Mouse (Mus musculus) lung, adult 18-20 months (tissue): ENCODE data around the gene Lama5.

Experiments used
- DNase-seq, 2 experiments: peaks; one replicate each; pipeline ENCODE4 v3.0.0; 2022; ENCODE audit warnings: mixed read lengths in 2 of 2

Gene Lama5

DNA sequence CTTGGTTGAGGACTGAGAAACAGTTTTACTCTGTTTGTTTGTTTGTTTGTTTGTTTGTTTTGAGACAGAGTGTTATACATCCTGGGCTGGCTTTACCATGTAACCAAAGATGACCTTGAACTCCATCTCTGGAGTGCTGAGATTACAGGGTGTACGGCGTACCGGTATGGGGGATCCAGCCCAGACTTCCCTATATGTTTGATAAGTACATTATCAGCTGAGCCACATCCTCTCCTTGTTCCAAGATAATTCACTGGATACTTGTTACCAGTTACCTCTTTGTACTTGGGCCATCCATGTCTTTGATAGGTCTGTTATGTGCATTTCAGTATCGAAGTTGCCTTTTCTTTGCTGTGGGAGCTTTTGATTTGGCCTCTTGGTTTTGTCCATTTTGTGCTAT is 92.4 kb downstream of the Lama5 start:
- no peak for DNase-seq

DNA sequence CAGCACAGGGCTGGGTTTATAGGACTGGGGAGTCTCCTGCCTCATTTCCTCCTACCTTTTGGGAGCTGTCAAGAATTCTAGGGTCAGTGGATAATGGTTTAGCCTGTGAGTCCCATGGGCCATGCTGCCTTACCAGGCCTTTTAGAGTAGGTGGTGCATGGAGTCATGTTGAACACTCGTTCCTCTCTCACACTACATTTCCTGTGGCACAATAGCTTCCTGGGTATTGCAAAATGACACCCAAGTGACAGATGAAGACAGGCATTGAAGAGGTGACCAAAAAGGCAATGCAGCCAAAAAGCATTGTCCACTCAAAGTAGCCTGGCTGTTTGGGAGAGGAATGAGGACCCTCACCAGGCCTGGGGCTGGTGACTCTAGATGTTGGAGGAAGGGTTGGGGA is 98.0 kb downstream of the Lama5 start:
- no peak for DNase-seq
